Mouse (Mus musculus) brown adipose tissue, adult 24 weeks (tissue): Measurements from ENCODE around the gene Plekhn1. TPM values are rescaled to one million over a fixed set of nuclear protein-coding genes. Genes with fewer than 3 reads are reported as not detected.
A peak's percentile ranks its signal among the peaks of the same experiment; 100 is the strongest.

ENCODE experiments used
- H3K27ac ChIP-seq: fragments of 200-500 bp; replicated peaks from 2 replicates; pipeline ENCODE4 v1.5.1; 2012; ENCODE audit warnings: low read depth, mild to moderate bottlenecking, low read length
- H3K4me1 ChIP-seq: fragments of 200-500 bp; 2 replicates; pipeline ENCODE4 v1.6.1; 2012; ENCODE audit warnings: low read length, mixed read lengths; ENCODE audit not compliant: control insufficient read depth, insufficient read depth, insufficient read length
- H3K4me3 ChIP-seq: fragments of 200-500 bp; 2 replicates; pipeline ENCODE4 v1.5.1; 2012; ENCODE audit warnings: low read depth, mild to moderate bottlenecking, low read length, moderate library complexity; ENCODE audit not compliant: insufficient read depth
- polyA plus RNA-seq: library from polyadenylated mRNA; stranded (reverse); fragments of >200 nt; gene quantifications from 2 replicates; pipeline ENCODE4 v1.2.4, GENCODE M21; 2012; ENCODE audit not compliant: missing spikeins, insufficient read depth, insufficient read length

The Plekhn1 gene
- 7.8 and 8.7 TPM in 2 replicates for polyA plus RNA-seq

DNA sequence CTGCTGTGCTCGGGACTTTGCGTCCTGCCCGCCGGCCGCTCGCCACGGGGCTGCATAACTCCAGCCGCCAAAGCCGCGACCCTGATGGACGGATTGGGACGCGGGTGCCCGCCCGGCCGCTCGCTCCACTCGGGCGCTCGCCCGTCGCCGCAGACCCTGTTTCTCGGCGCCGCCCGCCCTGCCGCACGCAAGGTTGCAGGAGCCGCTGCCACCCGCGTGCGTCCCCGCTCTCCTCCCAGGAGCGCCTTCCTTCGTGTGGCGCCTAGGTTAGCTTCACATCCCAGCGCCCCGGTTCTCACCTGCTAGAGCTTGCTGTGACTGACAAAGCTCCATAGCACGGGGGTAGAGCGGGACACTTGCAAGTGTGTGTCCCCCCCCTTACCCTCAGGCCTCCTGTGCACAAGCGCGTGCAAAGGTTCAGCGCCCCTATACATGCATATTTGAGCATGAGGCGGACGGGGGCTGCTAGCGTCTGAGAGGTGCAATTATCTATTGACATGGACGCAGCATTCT is at the start of gene Plekhn1:
TSS of gene Plekhn1 (minus strand) at position 157 of the 513 bp plus-strand sequence.
- peaks cover 2% of the 10 kb centered on the region; the same call in 1 of the 2 replicates for H3K4me1 ChIP-seq
- H3K4me3 ChIP-seq, result peak within 1 kb of the TSS; percentile 89
- peak within 1 kb of the TSS; percentile 39; the same call in 1 of the 2 replicates for H3K27ac ChIP-seq

DNA sequence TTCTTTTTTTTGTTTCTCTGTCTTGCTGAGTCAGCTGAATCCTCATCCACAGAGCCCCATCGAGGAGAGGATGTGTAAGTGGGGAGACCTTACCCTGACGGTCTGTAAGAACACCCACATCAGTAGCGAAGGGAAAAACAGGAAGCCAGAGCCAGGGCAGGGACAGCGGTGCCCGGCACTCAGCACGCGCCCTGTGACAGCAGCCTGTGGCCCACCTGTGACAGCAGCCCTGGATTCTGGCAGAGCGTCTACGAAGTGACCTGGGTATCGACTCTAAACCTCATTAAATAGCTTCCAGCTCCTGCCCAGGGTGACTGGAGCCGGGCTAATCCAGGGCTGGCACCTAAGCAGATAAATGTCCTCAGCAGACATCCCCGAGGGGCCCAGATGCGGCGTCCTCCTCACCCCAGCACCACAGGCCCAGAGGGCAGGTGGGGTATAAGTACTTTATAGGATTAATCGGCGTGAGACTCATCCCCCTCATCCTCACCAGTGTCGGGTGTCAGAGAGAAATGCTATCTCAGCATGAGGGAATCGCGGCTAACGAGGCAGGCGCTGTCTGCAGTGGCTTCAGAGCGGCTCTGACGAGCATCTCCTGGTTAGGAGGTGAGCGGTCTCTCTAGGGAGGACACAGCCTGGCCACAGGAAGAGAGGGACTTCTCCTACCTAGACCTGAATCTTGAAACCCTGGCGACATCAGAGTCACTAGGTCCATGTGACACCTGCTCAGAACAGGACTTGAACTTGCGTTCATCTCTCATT is 20.6 kb upstream of the Plekhn1 start, which contains the start of gene Samd11:
TSS of gene Samd11 (minus strand) at position 580 of the 762 bp plus-strand sequence.
- Histone ChIP-seq H3K4me3 (peak within 1 kb of the TSS; percentile 3; the same call in 1 of the 2 replicates), H3K27ac (no peak within 1 kb of the TSS), H3K4me1 (no peaks in the 10 kb centered on the region; the same call in 1 of the 2 replicates)

DNA sequence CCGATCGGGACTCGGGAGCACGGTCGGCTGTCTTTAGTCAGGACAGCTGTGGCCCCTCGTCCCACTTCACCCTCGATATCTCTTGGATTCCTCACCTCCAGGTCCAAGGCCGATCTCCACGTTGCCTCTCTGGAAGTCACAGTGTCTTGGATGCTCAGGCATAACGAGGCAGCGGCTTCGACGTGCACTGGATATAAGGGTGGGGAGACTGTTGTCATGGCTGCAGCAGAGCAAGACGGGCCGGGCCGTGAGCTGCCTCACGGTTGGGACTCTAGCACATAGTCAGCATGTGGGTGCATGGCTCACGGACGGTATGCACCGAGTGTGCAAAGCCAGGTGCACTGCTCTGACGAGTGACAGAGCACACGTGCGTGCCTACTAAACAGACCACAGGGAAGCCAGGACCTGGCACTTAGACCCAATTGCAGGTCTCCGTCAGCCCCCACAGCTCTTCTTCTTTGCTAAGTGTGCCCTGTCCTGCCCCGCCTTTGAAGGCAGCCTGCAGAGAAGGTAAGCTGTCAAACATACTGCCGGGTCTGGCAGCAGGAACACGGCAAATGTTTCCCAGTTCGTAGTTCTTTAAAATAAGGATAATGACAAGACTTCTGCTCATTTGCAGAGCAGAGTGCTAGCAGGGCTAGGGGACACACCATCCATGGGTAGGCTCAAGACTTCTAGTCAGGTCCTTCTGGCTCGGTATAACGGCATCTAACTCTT is 19.9 kb upstream of the Plekhn1 start:
- H3K4me1 ChIP-seq, result no peaks in the 10 kb centered on the region; the same call in 1 of the 2 replicates
- no peak overlapping the region for H3K27ac ChIP-seq
- peak overlapping the region; percentile 3; the same call in 1 of the 2 replicates for H3K4me3 ChIP-seq

DNA sequence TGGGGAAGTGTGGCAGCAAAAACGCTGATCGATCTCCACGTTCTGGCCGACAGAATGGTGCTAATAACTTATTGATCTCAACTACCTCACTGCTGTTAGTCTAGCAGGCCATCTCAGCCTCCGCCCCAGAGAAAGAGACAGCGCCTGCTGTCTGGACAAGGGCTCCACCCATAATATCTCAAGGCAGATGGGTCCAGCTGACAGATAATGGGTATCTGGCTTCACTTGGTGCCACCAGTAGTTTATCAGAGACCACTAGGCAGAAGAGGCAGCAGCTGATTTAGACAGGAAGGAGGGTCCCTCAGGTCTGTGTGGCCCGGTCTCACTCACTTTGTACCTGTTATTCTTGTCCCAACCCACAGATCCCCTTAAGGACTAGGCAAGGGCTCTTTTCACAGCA is 18.4 kb upstream of the Plekhn1 start:
- no peak overlapping the region for H3K27ac ChIP-seq
- no peaks in the 10 kb centered on the region; the same call in 1 of the 2 replicates for H3K4me1 ChIP-seq
- no peak overlapping the region for H3K4me3 ChIP-seq

DNA sequence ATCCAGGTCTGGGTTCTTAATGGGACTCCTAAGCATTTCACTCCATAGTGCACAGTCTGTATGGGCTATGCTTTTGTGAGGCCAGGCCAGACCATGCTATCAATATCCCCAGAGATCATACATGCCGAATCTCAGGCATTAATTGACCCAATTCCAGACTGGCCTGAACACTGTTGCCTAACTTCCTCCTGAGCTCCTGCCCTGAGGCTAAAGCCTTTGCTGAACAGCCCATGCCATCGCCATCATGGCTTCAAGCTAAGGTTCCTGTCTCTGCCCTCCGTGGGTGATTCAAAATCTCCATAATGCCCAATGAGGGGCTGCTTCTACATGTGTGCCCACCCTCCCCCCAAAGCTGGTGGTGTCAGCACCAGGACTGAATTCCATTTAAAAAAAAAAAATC is 18.0 kb upstream of the Plekhn1 start:
- Histone ChIP-seq H3K27ac (no peak overlapping the region), H3K4me1 (no peaks in the 10 kb centered on the region; the same call in 1 of the 2 replicates), H3K4me3 (no peak overlapping the region)

DNA sequence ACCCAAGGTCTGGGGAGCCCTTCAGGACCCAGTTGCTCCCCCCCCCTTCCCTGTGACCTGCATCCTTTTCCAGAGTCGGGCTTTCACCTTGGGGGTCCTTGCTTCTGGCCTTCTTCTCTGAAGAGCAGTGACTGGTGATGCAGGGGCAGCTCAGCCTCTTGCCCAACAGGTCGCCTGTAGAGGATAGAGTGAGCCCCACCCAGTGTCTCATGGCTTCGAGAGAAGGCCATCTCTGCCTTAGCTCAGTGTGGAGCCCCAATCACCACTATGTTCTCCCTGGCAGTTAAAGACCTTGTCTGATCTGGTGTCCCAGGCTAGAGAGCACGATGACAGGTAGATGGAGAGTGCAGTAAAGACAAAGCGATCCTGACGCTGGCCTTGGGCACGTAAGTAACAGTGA is 17.5 kb upstream of the Plekhn1 start:
- Histone ChIP-seq H3K27ac (no peak overlapping the region), H3K4me1 (no peaks in the 10 kb centered on the region; the same call in 1 of the 2 replicates), H3K4me3 (no peak overlapping the region)

DNA sequence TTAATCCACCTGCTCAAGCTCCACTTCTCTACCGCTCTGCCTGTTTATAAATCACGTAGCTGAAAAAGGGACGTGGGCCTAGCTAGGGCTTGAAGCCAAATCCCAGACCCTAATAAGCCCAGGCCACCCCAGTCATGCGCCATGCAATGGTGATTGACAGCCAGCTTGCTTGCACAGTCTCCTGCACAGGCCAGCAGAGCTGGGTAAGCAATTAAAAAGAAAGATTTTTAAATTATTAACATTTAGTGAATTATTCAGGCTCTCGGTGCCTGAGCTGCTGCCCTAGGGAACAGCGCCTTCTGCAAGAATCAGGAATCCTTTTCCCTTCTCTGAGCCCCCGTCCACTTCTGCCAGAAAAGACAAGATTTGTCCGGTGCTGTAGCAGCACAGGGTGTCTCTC is 16.4 kb upstream of the Plekhn1 start:
- Histone ChIP-seq H3K4me3 (no peak overlapping the region), H3K27ac (no peak overlapping the region), H3K4me1 (no peaks in the 10 kb centered on the region; the same call in 1 of the 2 replicates)

DNA sequence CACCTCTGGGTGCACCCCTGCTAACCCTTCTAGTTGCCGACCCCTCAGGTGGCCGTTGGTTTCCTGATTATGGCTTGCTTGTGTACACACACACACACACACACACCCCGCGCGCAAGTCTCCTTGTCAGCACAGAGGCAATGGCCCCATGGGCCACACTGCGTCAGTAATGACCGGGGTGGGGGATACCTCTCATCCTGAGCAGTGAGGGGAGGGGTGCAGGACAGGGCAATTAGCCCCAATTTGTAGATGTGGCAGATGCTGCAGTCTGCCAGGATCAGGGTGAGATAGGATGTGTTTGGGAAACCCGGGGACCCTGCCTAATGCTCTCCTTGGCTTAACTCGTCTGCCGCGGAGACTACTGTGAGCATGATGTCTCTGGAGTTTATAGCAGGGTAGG is 14.9 kb upstream of the Plekhn1 start:
- no peak overlapping the region for H3K27ac ChIP-seq
- H3K4me1 ChIP-seq, result no peaks in the 10 kb centered on the region; the same call in 1 of the 2 replicates

DNA sequence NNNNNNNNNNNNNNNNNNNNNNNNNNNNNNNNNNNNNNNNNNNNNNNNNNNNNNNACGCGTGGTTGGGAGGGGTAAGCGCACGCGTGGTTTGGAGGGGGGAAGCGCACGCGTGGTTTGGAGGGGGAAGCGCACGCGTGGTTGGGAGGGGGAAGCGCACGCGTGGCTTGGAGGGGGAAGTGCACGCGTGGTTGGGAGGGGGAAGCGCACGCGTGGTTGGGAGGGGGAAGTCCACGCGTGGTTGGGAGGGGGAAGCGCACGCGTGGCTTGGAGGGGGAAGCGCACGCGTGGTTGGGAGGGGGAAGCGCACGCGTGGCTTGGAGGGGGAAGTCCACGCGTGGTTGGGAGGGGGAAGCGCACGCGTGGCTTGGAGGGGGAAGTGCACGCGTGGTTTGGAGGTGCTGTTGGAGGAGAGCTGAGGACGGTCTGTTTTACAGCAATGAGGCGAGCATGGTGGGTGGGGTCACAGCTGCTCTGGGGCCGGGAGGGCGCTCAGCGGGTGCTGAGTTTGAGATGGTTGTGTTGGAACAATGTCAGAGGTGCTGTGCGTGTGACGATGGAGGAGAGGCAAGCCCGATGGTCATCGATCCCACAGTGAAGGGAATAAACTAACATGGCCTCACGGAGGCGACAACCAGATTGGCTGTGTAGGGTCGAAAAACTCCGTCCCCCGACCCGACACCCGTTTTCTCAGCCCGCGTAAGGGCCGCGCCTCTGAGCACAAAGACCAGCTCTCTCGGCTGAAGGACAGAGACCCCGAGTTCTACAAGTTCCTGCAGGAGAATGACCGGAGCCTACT is 2.2 kb upstream of the Plekhn1 start:
- Histone ChIP-seq H3K4me1 (peaks cover 2% of the 10 kb centered on the region; the same call in 1 of the 2 replicates), H3K27ac (no peak overlapping the region), H3K4me3 (peak overlapping the region; percentile 96)

More for the DNA sequence above, 14.9 kb upstream of the Plekhn1 start:
- H3K4me3 ChIP-seq, result no peak overlapping the region

DNA sequence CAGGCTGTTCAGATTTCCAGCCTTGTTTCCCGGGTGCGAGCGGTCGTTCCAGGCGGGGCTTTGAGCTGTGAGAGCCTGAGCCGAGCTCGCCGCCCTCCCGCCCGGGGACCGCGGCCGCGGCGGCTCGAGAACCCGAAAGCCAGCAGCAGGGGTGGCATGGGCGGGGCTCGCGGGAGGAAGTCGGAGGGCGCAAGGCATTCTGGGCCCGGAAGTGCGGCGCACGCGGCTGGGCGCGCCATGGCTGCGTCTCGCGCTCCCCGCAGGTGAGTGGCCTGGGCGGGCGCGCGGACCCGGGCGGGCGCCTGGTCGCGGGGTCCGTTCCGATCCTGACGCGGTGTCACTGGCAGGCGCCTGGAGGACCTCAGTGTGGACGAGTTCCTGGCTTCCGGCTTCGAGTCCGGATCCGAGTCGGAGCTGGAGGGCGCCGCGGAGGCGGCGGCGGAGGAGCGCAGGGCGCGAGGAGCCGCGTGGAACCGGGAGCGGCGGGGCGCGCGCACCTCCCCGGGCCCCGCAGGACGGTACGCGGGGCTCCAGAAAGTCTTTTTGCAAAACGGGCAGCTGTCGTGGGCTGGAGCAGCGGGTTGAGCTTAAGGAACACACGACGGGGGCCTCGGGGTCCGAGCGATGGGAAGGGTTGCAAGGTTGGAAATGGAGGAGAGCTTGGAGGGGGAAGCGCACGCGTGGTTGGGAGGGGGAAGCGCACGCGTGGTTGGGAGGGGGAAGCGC is 1.3 kb upstream of the Plekhn1 start, which contains the start of gene Noc2l:
TSS of gene Noc2l (plus strand) at position 203 of the 726 bp plus-strand sequence.
- H3K4me1 ChIP-seq, result peaks cover 2% of the 10 kb centered on the region; the same call in 1 of the 2 replicates
- H3K4me3 ChIP-seq, result peak within 1 kb of the TSS; percentile 96
- peak within 1 kb of the TSS; percentile 45 for H3K27ac ChIP-seq

DNA sequence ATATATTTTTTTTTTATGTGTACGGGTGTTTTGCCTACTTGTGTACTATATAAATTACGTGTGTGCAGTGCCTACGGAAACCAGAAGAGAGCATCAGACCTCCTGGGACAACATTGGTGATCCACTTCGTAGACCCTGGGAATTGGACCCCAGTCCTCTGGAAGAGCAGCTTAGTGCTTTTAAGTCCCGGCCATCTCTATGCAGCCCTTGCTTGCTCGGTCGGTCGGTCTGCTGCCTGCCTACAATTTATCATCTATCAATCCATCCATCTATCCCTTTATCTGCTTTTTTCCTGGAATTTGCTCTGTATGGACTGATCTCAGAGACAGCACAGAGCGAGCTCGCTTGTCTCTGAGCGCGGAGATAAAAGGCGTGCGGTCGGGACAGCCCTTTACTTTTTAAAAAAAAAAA is 708 bp upstream of the Plekhn1 start:
- Histone ChIP-seq H3K4me1 (peaks cover 2% of the 10 kb centered on the region; the same call in 1 of the 2 replicates), H3K27ac (peak overlapping the region; percentile 23; the same call in 1 of the 2 replicates)

DNA sequence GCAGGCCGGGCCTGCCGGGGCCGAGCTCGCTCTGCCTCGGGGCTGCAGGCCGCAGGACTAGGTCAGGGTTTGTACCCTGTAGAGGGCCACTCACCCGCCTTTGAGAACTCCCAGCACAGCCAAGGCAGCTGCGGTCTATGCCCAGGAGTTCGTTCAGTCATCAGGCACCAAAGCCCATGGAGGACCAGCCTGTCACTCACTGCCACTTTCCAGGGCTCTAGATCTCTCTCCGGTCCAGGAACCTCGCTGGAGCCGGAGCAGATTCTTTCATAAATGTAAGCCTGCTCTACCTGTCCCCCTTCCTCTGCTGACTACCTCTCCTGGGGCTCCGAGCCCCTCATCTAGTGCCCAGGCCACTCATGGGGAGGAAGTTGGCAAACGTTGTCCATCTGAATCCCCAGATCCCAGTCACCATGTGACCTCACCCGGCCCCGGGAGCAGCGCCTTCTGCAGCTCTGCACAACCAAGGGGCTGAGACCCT is 596 bp downstream of the Plekhn1 start:
- Histone ChIP-seq H3K4me1 (peaks cover 2% of the 10 kb centered on the region; the same call in 1 of the 2 replicates), H3K4me3 (peak overlapping the region; percentile 74), H3K27ac (0 out of 2 replicates have a peak overlapping the region, but pooled peaks have one; percentile 39)

More for the DNA sequence above, 708 bp upstream of the Plekhn1 start:
- H3K4me3 ChIP-seq, result peak overlapping the region; percentile 53

DNA sequence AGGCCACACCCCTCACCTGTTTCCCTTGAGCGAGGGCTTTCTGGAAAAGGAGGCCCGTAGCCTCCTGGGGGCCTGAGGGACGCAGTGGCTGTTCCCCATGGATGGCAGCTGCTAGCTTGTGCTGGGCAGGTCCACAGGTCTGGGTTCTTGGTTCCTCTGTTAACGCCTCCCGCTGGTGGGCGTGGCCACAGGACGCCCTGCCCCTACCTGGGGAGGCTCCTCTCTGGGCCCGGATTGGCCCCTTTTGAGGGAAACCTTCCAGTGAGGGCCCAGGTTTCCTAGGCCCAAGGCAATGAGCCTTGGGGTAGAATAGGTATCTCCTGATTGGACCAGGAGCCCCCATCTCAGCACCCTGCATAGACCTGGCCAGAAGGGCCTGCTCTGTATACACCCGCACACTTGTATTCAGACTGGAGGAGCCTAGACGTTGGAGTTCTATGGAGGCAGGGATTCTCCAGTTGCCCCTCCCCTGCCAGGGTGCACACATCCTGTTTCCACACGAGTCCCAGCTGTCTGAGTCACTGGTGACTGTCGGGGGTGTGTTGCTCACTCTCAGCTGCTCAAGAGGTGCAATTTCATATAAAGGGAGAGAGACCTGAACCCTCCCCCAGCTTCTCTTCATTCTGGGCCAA is 6.1 kb downstream of the Plekhn1 start:
- H3K27ac ChIP-seq, result no peak overlapping the region
- 0 out of 2 replicates have a peak overlapping the region, but pooled peaks have one; percentile 6 for H3K4me3 ChIP-seq
- peaks cover 2% of the 10 kb centered on the region; the same call in 1 of the 2 replicates for H3K4me1 ChIP-seq
